ENCODE assay signal across 28 mouse cellular contexts in genomic region chr3:49672685-49673184, GRCm38 (mm10).
DNase-seq lines count a peak whose midpoint lies in the region; ATAC-seq and TF ChIP-seq lines count a peak whose summit lies in the region.
"Had no signal": no experiment of that assay in that cellular context is flagged by ENCODE, and none has a peak within 500 bp of the region (broad histone marks: within the 10 kb centered on the region; RNA-seq: fewer than 3 reads in every experiment).

No protein-coding gene starts in this region.

- H3K27me3 ChIP-seq in embryonic facial prominence, embryonic 14.5 days (replicated peaks; ENCODE audit: control insufficient read depth, insufficient read depth, low read length): no peaks in the 10 kb centered on the region
- no peaks in the 10 kb centered on the region for H3K27me3 ChIP-seq in embryonic facial prominence, embryonic 10.5 days (replicated peaks; ENCODE audit: low read depth, poor library complexity, severe bottlenecking)
- H3K27me3 ChIP-seq in limb, embryonic 14.5 days (ENCODE audit: control insufficient read depth, insufficient read depth, low read length): no peaks in the 10 kb centered on the region
- H3K27me3 ChIP-seq in limb, embryonic 10.5 days (ENCODE audit: low read depth, poor library complexity, severe bottlenecking): no peaks in the 10 kb centered on the region
- H3K27me3 ChIP-seq in forebrain, embryonic 16.5 days (replicated peaks; ENCODE audit: control insufficient read depth, insufficient read depth, low read length): no peaks in the 10 kb centered on the region
- H3K27me3 ChIP-seq: embryonic facial prominence, embryonic 15.5 days; limb, embryonic 13.5 days; liver, embryonic 13.5 days; megakaryocyte, embryonic 14.5 days; midbrain, embryonic 15.5 days; neural tube, embryonic 12.5 days had no signal

- no peaks in the 10 kb centered on the region for H3K4me1 ChIP-seq in embryonic facial prominence, embryonic 14.5 days (ENCODE audit: control insufficient read depth, insufficient read depth, low read length)
- no peaks in the 10 kb centered on the region for H3K4me1 ChIP-seq in embryonic facial prominence, embryonic 10.5 days
- no peaks in the 10 kb centered on the region for H3K4me1 ChIP-seq in limb, embryonic 14.5 days (ENCODE audit: control insufficient read depth, insufficient read depth, low read length)
- no peaks in the 10 kb centered on the region for H3K4me1 ChIP-seq in limb, embryonic 10.5 days
- peaks cover 4% of the 10 kb centered on the region for H3K4me1 ChIP-seq in forebrain, embryonic 16.5 days (replicated peaks; ENCODE audit: control insufficient read depth, insufficient read depth, low read length)
- H3K4me1 ChIP-seq: embryonic facial prominence, embryonic 15.5 days; heart, embryonic 10.5 days; liver, embryonic 13.5 days; megakaryocyte, embryonic 14.5 days; midbrain, embryonic 15.5 days; neural tube, embryonic 12.5 days had no signal

- whole genome bisulfite sequencing in embryonic facial prominence, embryonic 14.5 days: 58% methylated on average over 2 of the region's 2 CpGs
- WGBS in embryonic facial prominence, embryonic 10.5 days: 56% methylated on average over 2 of the region's 2 CpGs
- 44% methylated on average over 2 of the region's 2 CpGs for WGBS in limb, embryonic 14.5 days
- WGBS in limb, embryonic 10.5 days: 73% methylated on average over 2 of the region's 2 CpGs
- WGBS in forebrain, embryonic 16.5 days: 7% methylated on average over 2 of the region's 2 CpGs

- TF ChIP-seq POLR2A in limb, embryonic 14.5 days (IDR thresholded peaks at IDR 0.05; ENCODE audit: borderline replicate concordance, extremely low read depth, insufficient read depth, insufficient read length): no peak

- H3K4me3 ChIP-seq in embryonic facial prominence, embryonic 14.5 days (ENCODE audit: low read depth, low read length): no peak overlapping the region
- H3K4me3 ChIP-seq in embryonic facial prominence, embryonic 10.5 days: no peak overlapping the region
- H3K4me3 ChIP-seq in limb, embryonic 14.5 days (replicated peaks; ENCODE audit: low read length): no peak overlapping the region
- H3K4me3 ChIP-seq in limb, embryonic 10.5 days: no peak overlapping the region
- no peak overlapping the region for H3K4me3 ChIP-seq in forebrain, embryonic 16.5 days (replicated peaks; ENCODE audit: low read length)
- H3K4me3 ChIP-seq: embryonic facial prominence, embryonic 15.5 days; heart, embryonic 10.5 days; limb, embryonic 13.5 days; liver, embryonic 13.5 days; megakaryocyte, embryonic 14.5 days; midbrain, embryonic 15.5 days; neural tube, embryonic 12.5 days had no signal

- no peak overlapping the region for H3K27ac ChIP-seq in embryonic facial prominence, embryonic 14.5 days (replicated peaks; ENCODE audit: low read depth, low read length)
- no peak overlapping the region for H3K27ac ChIP-seq in embryonic facial prominence, embryonic 10.5 days (replicated peaks)
- no peak overlapping the region for H3K27ac ChIP-seq in limb, embryonic 14.5 days (replicated peaks; ENCODE audit: low read depth, low read length)
- H3K27ac ChIP-seq in limb, embryonic 10.5 days: no peak overlapping the region
- no peak overlapping the region for H3K27ac ChIP-seq in forebrain, embryonic 16.5 days (ENCODE audit: low read length)
- H3K27ac ChIP-seq: embryonic facial prominence, embryonic 15.5 days; heart, embryonic 10.5 days; limb, embryonic 13.5 days; liver, embryonic 13.5 days; midbrain, embryonic 15.5 days; neural tube, embryonic 12.5 days had no signal

- DNase-seq in embryonic facial prominence, embryonic 14.5 days (ENCODE audit: low spot score): peak; percentile 65
- no peak for DNase-seq in embryonic facial prominence, embryonic 10.5 days (ENCODE audit: low spot score)
- peak; percentile 14 for DNase-seq in heart, adult 8-10 months (ENCODE audit: low spot score)
- no peak for DNase-seq in heart, adult 9 months (ENCODE audit: low spot score in 2 of 2)
- DNase-seq in limb, embryonic 14.5 days (ENCODE audit: low spot score): peak; percentile 53
- no peak for DNase-seq in limb, embryonic 10.5 days (ENCODE audit: low spot score)
- DNase-seq in adrenal gland, adult (ENCODE audit: inconsistent age in 2 of 2, low spot score in 1 of 2): no peak
- DNase-seq: adrenal gland, adult 2 months; cerebellum, adult 2 months; cerebellum, postnatal 25 days; embryo, embryonic 11 days; gastrocnemius, postnatal 25 days; kidney, adult 9 months; kidney, postnatal 14 days; liver, embryonic 13.5 days; lung, adult 2 months; lung, postnatal 36 days; right cerebral cortex, postnatal 25 days; thymus, postnatal 36 days had no signal

- no peak overlapping the region for H3K4me2 ChIP-seq in embryonic facial prominence, embryonic 14.5 days (ENCODE audit: low read depth, low read length)
- H3K4me2 ChIP-seq in limb, embryonic 14.5 days (replicated peaks; ENCODE audit: low read depth, low read length, severe bottlenecking): no peak overlapping the region
- no peak overlapping the region for H3K4me2 ChIP-seq in forebrain, embryonic 16.5 days (ENCODE audit: low read length)
- H3K4me2 ChIP-seq: embryonic facial prominence, embryonic 15.5 days; limb, embryonic 13.5 days; liver, embryonic 13.5 days; midbrain, embryonic 15.5 days; neural tube, embryonic 12.5 days had no signal

- ATAC-seq in embryonic facial prominence, embryonic 14.5 days (ENCODE audit: low read depth): peak; percentile 33; the same call in 1 of the 2 replicates
- no peak for ATAC-seq in limb, embryonic 14.5 days (ENCODE audit: low FRiP score, low read depth)
- ATAC-seq in forebrain, embryonic 16.5 days: peak; percentile 33; the same call in 1 of the 2 replicates
- ATAC-seq: hindbrain, embryonic 16.5 days; intestine, embryonic 16.5 days; midbrain, embryonic 15.5 days had no signal

- H3K9ac ChIP-seq in embryonic facial prominence, embryonic 14.5 days (ENCODE audit: low read depth, low read length): no peak overlapping the region
- no peak overlapping the region for H3K9ac ChIP-seq in limb, embryonic 14.5 days (ENCODE audit: low read depth, low read length, severe bottlenecking)
- H3K9ac ChIP-seq in forebrain, embryonic 16.5 days (replicated peaks; ENCODE audit: low read depth, low read length): no peak overlapping the region
- H3K9ac ChIP-seq: embryonic facial prominence, embryonic 15.5 days; limb, embryonic 13.5 days; liver, embryonic 13.5 days; midbrain, embryonic 15.5 days; neural tube, embryonic 12.5 days had no signal

- no peaks in the 10 kb centered on the region for H3K9me3 ChIP-seq in embryonic facial prominence, embryonic 14.5 days (ENCODE audit: control insufficient read depth, low read length)
- H3K9me3 ChIP-seq in embryonic facial prominence, embryonic 10.5 days: no peaks in the 10 kb centered on the region
- H3K9me3 ChIP-seq in limb, embryonic 14.5 days (ENCODE audit: control insufficient read depth, low read length): no peaks in the 10 kb centered on the region
- no peaks in the 10 kb centered on the region for H3K9me3 ChIP-seq in limb, embryonic 10.5 days (replicated peaks)
- H3K9me3 ChIP-seq in forebrain, embryonic 16.5 days (ENCODE audit: control insufficient read depth, low read length): no peaks in the 10 kb centered on the region
- H3K9me3 ChIP-seq: embryonic facial prominence, embryonic 15.5 days; heart, embryonic 10.5 days; limb, embryonic 13.5 days; liver, embryonic 13.5 days; megakaryocyte, embryonic 14.5 days; midbrain, embryonic 15.5 days; neural tube, embryonic 12.5 days had no signal

- no peaks in the 10 kb centered on the region for H3K36me3 ChIP-seq in embryonic facial prominence, embryonic 14.5 days (ENCODE audit: control insufficient read depth, insufficient read depth, low read length)
- H3K36me3 ChIP-seq in embryonic facial prominence, embryonic 10.5 days (replicated peaks): no peaks in the 10 kb centered on the region
- H3K36me3 ChIP-seq in limb, embryonic 14.5 days (ENCODE audit: control insufficient read depth, insufficient read depth, low read length): no peaks in the 10 kb centered on the region
- H3K36me3 ChIP-seq in limb, embryonic 10.5 days: no peaks in the 10 kb centered on the region
- no peaks in the 10 kb centered on the region for H3K36me3 ChIP-seq in forebrain, embryonic 16.5 days (ENCODE audit: control insufficient read depth, insufficient read depth)
- H3K36me3 ChIP-seq: embryonic facial prominence, embryonic 15.5 days; heart, embryonic 10.5 days; limb, embryonic 13.5 days; liver, embryonic 13.5 days; midbrain, embryonic 15.5 days; neural tube, embryonic 12.5 days had no signal

Comparison
In these comparisons a context has a peak if more than half of its experiments do, and no peak if none do; other contexts are left out.
1. DNase-seq: peak in embryonic facial prominence, embryonic 14.5 days (single experiment), heart, adult 8-10 months (single experiment) and limb, embryonic 14.5 days (single experiment); none in embryonic facial prominence, embryonic 10.5 days (single experiment), heart, adult 9 months (0 of 2), limb, embryonic 10.5 days (single experiment) and adrenal gland, adult (0 of 2).